Comparison of ENCODE assay signal across 1 mouse cellular context in the genomic region with DNA sequence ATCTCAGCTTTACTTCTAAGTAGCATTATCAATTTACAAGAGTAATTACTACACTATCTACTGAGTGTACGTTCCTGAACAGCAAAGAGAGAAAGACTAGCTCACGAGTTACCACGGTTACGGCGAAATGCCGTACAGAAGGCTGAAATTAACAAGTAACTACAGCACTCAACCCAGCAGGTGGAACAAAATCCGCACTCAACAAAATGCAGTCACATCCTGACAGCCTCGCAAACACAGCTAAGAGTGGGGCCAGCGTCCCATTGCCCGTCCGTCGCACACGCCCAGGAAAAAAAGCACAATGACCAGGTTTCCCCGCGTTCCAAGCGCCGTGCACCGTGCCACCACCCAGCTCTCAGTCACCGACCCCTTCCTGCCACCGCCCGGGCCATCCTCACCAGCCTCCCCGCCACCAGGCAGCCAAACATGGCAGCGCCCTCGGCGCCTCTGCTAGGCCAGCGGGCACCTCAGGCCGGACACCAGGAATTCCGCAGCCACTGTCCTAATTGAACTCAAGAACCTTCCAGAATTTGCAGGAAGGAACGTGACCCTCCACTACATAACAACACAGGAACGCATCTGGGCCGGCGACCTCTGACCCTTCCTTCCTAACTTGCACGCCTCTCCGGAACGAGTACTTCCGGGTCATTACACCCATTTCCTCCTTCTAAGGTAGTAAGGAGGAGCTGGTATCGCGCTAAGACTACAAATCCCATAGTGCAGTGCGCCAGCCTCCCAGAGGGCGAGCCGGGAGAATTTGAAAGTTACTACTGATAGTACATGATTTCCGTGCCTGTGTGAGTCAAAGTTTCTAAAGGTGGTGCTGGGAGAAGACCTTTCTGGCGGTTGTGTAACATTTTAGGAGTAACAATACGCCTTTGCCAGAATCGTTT.
A peak's percentile ranks its signal among the peaks of the same experiment; 100 is the strongest.
TF ChIP-seq lines count a peak whose summit lies in the region.

A gene (minus strand): TSS at position 634 of the 893 bp plus-strand sequence.

TF ChIP-seq in MEL, 35 proteins besides CTCF, POLR2A, EP300 and RAD21 (continued from another document):
- TF ChIP-seq NRF1 (IDR thresholded peaks at IDR 0.05; ENCODE audit: insufficient read depth, low read depth, low read length, poor library complexity, severe bottlenecking) (0 out of 2 replicates have a peak, but pooled peaks have one; percentile 14), ZKSCAN1 (IDR thresholded peaks at IDR 0.05; ENCODE audit: low read depth, low read length) (no peak), CHD1 (IDR thresholded peaks at IDR 0.05; ENCODE audit: low read depth, low read length) (peak; percentile 50; the same call in 1 of the 2 replicates), TBP (IDR thresholded peaks at IDR 0.05; ENCODE audit: low read depth, low read length) (peak; percentile 89), ZNF384 (IDR thresholded peaks at IDR 0.05; ENCODE audit: low read depth, low read length) (no peak), MEF2A (IDR thresholded peaks at IDR 0.05; ENCODE audit: extremely low read depth, insufficient replicate concordance, low read depth, low read length, poor library complexity, severe bottlenecking) (no peak), MXI1 (IDR thresholded peaks at IDR 0.05; ENCODE audit: low read depth, low read length) (peak; percentile 94), SMC3 (IDR thresholded peaks at IDR 0.05; ENCODE audit: low read depth, low read length) (no peak), POLR2AphosphoS5 (IDR thresholded peaks at IDR 0.05; ENCODE audit: borderline replicate concordance, low read depth, low read length) (no peak), MAFK (IDR thresholded peaks at IDR 0.05; ENCODE audit: borderline replicate concordance, low read depth, low read length) (no peak), GATA1 (IDR thresholded peaks at IDR 0.05; ENCODE audit: low read depth, low read length) (no peak), ETS1 (IDR thresholded peaks at IDR 0.05; ENCODE audit: low read depth, low read length) (no peak), USF1 (IDR thresholded peaks at IDR 0.05; ENCODE audit: low read depth, low read length) (no peak), TCF12 (IDR thresholded peaks at IDR 0.05; ENCODE audit: low read depth, low read length) (0 out of 2 replicates have a peak, but pooled peaks have one; percentile 12), USF2 (IDR thresholded peaks at IDR 0.05; ENCODE audit: borderline replicate concordance in 1 of 2, insufficient read depth in 1 of 2, low read depth in 1 of 2, low read length in 2 of 2) (no peak)
